Mouse (Mus musculus) stomach, embryonic 16.5 days (tissue): ENCODE data around the gene Usp39. TPM values are rescaled to one million over a fixed set of nuclear protein-coding genes. Genes with fewer than 3 reads are reported as not detected.
A peak's percentile ranks its signal among the peaks of the same experiment; 100 is the strongest.

Source experiments
- ATAC-seq: fragments of 200-750 bp; cut with Nextera tagmentation; 2 replicates; pipeline ENCODE4 v1.8.0; 2017; ENCODE audit warnings: moderate number of reproducible peaks, moderate TSS enrichment; ENCODE audit not compliant: insufficient read depth, low FRiP score
- H3K27ac ChIP-seq: fragments of 300-500 bp; sonication (generic); 2 replicates; pipeline ENCODE4 v1.5.1; 2014; ENCODE audit warnings: low read length
- H3K27me3 ChIP-seq: fragments of 300-500 bp; sonication (generic); 2 replicates; pipeline ENCODE4 v1.6.1; 2014; ENCODE audit warnings: low read length, control low read depth, mixed read lengths; ENCODE audit not compliant: control insufficient read depth, insufficient read depth
- H3K36me3 ChIP-seq: fragments of 300-500 bp; sonication (generic); 2 replicates; pipeline ENCODE4 v1.6.1; 2014; ENCODE audit warnings: low read length; ENCODE audit not compliant: control insufficient read depth, insufficient read depth
- H3K4me1 ChIP-seq: fragments of 300-500 bp; sonication (generic); 2 replicates; pipeline ENCODE4 v1.6.1; 2014; ENCODE audit warnings: low read length, control low read depth, mixed read lengths; ENCODE audit not compliant: control insufficient read depth, insufficient read depth
- H3K4me2 ChIP-seq: fragments of 300-500 bp; sonication (generic); 2 replicates; pipeline ENCODE4 v1.6.1; 2014; ENCODE audit warnings: low read depth, low read length, mixed read lengths
- H3K4me3 ChIP-seq: fragments of 300-500 bp; sonication (generic); replicated peaks from 2 replicates; pipeline ENCODE4 v1.5.1; 2014; ENCODE audit warnings: mild to moderate bottlenecking, low read length
- H3K9ac ChIP-seq: fragments of 300-500 bp; sonication (generic); 2 replicates; pipeline ENCODE4 v1.6.1; 2014; ENCODE audit warnings: low read length
- H3K9me3 ChIP-seq: fragments of 300-500 bp; sonication (generic); replicated peaks from 2 replicates; pipeline ENCODE4 v1.6.1; 2016; ENCODE audit warnings: low read length, control low read depth; ENCODE audit not compliant: control insufficient read depth
- WGBS: fragments of 180-500 bp; shearing (Covaris S2); extraction: QIAGEN DNeasy Blood & Tissue Kit; methylation state at CpG from one replicate; pipeline ENCODE4 v1.1.7; 2014; 5-methylcytosine and 5-hydroxymethylcytosine counted together
- polyA plus RNA-seq: library from polyadenylated mRNA; unstranded; fragments of >200 nt; fragmentation: Nextera tagmentation; extraction: Ambion mirVana; gene quantifications from 2 replicates; pipeline ENCODE4 v1.2.1, GENCODE M21; 2015

Gene Usp39
- polyA plus RNA-seq, 1 experiment from 2014 or later, result 29.7 TPM

DNA sequence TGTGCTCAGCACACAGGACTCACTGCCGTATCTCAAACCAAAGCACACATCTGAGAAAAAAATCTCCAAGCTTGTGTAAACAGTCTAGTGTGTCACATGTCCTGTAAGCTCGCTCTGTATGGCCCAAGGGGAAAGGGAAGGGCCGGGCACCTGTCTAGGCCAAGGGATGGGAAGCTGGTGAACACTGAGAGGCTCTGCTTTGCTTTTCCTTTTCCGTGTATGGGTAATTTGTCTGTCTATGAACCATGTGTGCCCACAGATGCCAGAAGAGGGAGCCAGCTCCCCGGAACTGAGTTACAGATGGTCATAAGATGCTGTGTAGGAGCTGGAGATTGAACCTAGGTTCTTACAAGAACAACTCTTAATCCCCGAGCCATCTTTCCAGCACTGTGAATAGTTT lies 18.7 kb downstream of the Usp39 start:
- Histone ChIP-seq H3K36me3 (peaks cover 24% of the 10 kb centered on the region), H3K9ac (no peak overlapping the region), H3K9me3 (no peaks in the 10 kb centered on the region), H3K4me2 (no peak overlapping the region), H3K27me3 (no peaks in the 10 kb centered on the region), H3K4me1 (no peaks in the 10 kb centered on the region), H3K4me3 (no peak overlapping the region), H3K27ac (no peak overlapping the region)
- peak; percentile 89 for ATAC-seq
- 57% methylated on average over 6 of the region's 6 CpGs for WGBS

DNA sequence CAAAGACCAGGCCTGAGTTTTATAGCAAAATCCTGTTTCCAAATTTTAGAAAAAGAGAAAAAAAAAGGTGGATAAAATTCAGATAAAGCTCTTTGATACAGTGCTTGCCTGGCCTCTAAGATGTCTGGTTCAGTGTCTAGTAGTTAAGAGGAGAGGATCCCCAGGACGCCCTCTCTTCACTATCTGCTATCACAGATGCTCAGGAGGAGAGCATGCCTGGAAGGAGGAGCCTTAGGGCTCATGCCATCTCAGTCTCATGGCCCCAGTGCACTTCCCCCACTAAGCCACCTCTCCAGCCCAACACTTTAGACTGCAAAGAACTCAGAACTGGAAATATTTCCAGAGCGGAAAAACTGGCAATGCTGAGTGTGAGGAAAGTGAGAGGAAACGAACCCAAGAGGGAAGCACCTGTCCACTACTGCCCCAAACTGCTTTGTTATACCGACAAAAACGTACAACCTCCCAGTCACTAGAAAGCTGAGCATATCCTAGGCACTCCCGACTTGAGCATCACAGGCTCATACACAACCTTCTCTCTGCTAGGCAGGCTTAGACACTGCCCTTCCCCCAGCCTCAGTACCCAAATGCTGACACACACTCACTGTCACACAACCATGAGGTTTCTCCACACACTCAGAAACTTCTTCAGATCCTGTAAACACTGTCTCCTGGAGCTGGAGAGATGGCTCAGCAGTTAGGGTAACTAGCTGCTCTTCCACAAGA lies 21.0 kb downstream of the Usp39 start:
- no peak overlapping the region for H3K27ac ChIP-seq
- no peaks in the 10 kb centered on the region for H3K9me3 ChIP-seq
- H3K36me3 ChIP-seq, result peaks cover 24% of the 10 kb centered on the region
- H3K27me3 ChIP-seq, result no peaks in the 10 kb centered on the region
- H3K4me3 ChIP-seq, result no peak overlapping the region
- no peak overlapping the region for H3K9ac ChIP-seq
- ATAC-seq, result no peak
- no peaks in the 10 kb centered on the region for H3K4me1 ChIP-seq
- WGBS, result 87% methylated on average over 6 of the region's 6 CpGs
- no peak overlapping the region for H3K4me2 ChIP-seq

DNA sequence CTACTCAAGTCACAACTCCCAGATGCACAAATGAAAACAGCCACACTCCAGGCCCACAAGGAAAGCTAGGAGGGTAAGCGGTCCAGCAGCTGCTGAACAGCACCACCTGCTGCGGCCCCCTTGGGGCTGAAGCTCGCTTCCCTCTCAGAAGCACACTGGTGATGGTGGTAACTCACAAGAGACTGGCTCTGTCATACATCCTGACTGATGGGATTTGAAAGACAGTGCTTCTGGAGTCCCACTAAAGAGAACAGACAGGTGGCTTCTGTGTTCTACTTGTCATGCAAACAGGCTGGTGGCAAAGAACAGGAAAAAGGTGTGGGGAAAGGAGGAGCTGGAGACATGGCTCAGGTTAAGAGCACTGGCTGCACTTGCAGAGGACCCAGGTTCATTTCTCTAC lies 22.0 kb downstream of the Usp39 start:
- no peak overlapping the region for H3K27ac ChIP-seq
- H3K4me1 ChIP-seq, result no peaks in the 10 kb centered on the region
- no peak overlapping the region for H3K9ac ChIP-seq
- 93% methylated on average over 3 of the region's 3 CpGs for WGBS
- ATAC-seq, result no peak
- H3K36me3 ChIP-seq, result peaks cover 17% of the 10 kb centered on the region
- H3K4me3 ChIP-seq, result no peak overlapping the region
- H3K27me3 ChIP-seq, result no peaks in the 10 kb centered on the region
- no peaks in the 10 kb centered on the region for H3K9me3 ChIP-seq
- no peak overlapping the region for H3K4me2 ChIP-seq

DNA sequence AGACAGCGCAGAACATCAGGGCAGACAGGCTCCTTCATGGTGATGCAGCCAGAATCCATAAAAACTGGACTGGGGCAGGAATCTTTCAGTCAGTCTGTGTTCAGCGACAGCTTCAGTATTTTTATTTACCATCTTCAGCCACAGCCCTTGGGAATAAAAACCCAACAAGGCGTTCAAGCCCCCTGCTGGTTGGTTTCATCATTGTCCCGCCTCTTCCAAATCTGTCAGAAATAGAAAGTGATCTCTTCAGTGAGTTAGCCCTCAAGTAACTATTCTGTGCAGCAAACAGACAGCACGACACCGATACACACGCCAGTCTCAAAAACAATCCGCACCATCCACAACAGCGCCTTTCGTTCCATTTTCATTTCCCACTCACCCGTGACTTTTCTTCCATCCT lies 26.0 kb downstream of the Usp39 start:
- Histone ChIP-seq H3K4me1 (no peaks in the 10 kb centered on the region), H3K9ac (no peak overlapping the region), H3K4me3 (no peak overlapping the region), H3K36me3 (0 out of 2 replicates have a peak, but pooled peaks cover 7% of the 10 kb centered on the region), H3K27me3 (no peaks in the 10 kb centered on the region), H3K9me3 (no peaks in the 10 kb centered on the region), H3K4me2 (no peak overlapping the region), H3K27ac (no peak overlapping the region)
- no peak for ATAC-seq
- WGBS, result 78% methylated on average over 11 of the region's 11 CpGs

DNA sequence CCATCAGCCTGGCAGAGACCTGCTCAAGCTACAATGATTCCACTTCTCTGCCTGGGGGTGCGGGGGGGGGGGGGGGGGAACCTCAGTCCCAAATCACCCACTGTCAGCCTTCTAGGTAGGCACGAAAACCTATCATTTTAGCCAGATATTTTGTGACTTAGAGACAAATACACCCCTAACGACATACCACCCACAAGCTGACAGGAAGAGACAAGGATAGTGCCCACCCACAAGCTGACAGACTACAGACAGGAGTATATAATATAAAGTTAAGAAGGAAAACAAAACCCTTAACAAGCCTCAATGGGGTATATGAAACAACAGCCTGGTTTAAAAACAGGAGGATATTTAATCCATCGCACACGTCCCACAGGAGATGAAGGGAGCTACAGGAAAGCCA lies 26.5 kb downstream of the Usp39 start:
- Histone ChIP-seq H3K27ac (no peak overlapping the region), H3K9me3 (no peaks in the 10 kb centered on the region), H3K4me3 (no peak overlapping the region), H3K27me3 (no peaks in the 10 kb centered on the region), H3K36me3 (0 out of 2 replicates have a peak, but pooled peaks cover 7% of the 10 kb centered on the region), H3K4me2 (no peak overlapping the region), H3K9ac (no peak overlapping the region), H3K4me1 (no peaks in the 10 kb centered on the region)
- no peak for ATAC-seq
- 78% methylated on average over 5 of the region's 5 CpGs for WGBS

DNA sequence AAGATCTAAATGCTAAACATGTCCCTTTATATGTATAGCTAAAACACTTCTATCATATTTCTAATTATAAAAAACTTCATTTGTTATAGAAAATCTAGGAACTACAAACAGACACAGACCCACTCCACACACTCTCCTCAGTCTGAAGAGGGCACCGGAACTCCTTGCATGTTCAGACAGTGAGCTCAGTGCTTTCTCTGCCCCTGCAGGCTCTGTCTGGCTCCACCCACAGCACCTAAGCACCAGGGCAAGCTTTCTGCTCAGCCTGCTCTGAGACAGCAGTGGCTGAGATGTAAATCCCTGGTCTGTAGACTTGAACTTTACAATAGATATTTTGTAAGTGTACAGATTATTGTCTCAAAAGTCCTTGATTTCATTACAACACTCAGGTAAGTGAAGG lies 28.9 kb downstream of the Usp39 start:
- 61% methylated on average over 1 of the region's 1 CpGs for WGBS

DNA sequence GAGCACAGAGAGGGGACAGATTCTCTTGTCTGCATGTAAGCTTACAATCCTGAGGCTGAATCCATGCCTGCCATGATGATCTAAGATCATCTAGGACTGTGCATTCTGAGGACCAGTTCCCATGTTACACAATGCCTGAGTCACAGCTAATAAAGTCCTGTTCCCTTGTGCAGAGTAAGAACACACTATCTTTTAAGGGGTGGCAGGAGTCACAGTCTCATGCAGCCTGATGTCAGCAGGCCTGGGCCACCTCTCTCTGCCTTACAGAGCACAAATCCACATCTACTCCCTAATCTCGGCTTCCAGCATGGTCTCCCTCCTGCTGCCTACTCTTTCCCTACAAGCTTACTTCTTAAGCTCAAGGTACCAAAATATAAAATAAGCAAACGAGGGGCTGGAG lies 29.6 kb downstream of the Usp39 start:
- Histone ChIP-seq H3K4me2 (no peak overlapping the region), H3K27me3 (no peaks in the 10 kb centered on the region), H3K4me3 (no peak overlapping the region), H3K9me3 (no peaks in the 10 kb centered on the region), H3K4me1 (no peaks in the 10 kb centered on the region), H3K27ac (no peak overlapping the region), H3K9ac (no peak overlapping the region), H3K36me3 (0 out of 2 replicates have a peak, but pooled peaks cover 2% of the 10 kb centered on the region)
- ATAC-seq, result no peak
- 76% methylated on average over 2 of the region's 2 CpGs for WGBS

More for the DNA sequence above, 28.9 kb downstream of the Usp39 start:
- no peak overlapping the region for H3K27ac ChIP-seq
- H3K36me3 ChIP-seq, result 0 out of 2 replicates have a peak, but pooled peaks cover 2% of the 10 kb centered on the region
- H3K4me1 ChIP-seq, result no peaks in the 10 kb centered on the region
- H3K27me3 ChIP-seq, result no peaks in the 10 kb centered on the region
- H3K9me3 ChIP-seq, result no peaks in the 10 kb centered on the region
- no peak for ATAC-seq
- no peak overlapping the region for H3K9ac ChIP-seq
- no peak overlapping the region for H3K4me2 ChIP-seq
- no peak overlapping the region for H3K4me3 ChIP-seq

DNA sequence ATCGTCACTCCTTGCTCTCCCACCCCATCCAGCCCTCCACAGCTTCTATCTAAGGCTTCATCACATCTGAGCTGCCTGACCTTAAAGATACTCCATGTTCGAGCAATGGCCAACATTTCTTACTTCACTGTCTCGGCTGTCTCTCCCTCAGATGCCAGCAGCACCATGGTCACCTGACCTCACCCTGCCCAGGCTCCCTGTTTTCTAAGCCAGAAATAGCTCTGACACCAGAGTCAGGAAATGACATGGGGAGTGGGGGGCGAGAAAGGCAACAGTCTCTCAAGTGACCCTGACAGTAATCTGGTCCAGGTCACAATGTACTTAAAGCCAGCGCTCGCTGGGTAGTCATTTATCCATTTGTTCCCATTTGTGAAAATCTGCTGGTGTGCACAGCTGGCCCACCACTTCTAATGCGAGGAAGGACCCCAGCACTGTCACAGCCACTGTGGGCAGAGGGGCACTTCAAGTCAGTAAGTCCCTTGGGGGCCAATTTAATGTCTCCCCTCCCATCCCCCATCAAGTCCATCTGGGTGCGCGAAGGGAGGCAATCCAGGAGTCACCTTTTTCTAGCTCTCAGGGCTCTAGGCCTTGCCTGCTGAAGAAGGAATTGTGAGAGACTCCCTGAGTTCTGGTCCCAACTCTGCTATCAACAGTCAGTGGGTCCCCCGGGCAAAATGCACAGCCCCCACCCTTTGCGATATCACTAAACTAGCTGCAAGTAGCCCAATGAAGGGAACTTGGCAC lies 31.7 kb downstream of the Usp39 start:
- no peaks in the 10 kb centered on the region for H3K27me3 ChIP-seq
- H3K4me3 ChIP-seq, result no peak overlapping the region
- ATAC-seq, result no peak
- no peak overlapping the region for H3K4me2 ChIP-seq
- no peak overlapping the region for H3K9ac ChIP-seq
- 0 out of 2 replicates have a peak, but pooled peaks cover 2% of the 10 kb centered on the region for H3K36me3 ChIP-seq
- H3K4me1 ChIP-seq, result no peaks in the 10 kb centered on the region
- H3K27ac ChIP-seq, result no peak overlapping the region
- no peaks in the 10 kb centered on the region for H3K9me3 ChIP-seq
- 85% methylated on average over 11 of the region's 11 CpGs for WGBS

DNA sequence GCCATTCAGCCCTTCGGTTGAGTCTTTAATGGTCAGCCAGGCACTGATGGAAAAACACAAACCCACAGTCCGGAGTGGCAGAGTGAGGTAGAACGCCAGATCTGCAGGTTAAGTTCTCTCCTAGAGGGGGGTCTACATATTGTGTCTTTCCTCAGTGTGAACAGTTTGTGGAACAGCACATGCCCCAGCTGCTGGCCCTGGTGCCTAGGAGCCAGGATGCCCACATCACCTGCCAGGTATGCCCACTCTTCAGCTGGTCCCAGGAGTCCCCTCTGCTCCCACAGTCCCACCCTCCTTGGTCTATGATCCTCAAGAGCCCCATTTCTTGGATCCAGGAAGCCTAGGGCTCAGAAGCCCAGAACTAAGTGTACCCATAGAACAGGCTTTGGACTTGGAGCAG lies 32.8 kb downstream of the Usp39 start:
- H3K9me3 ChIP-seq, result no peaks in the 10 kb centered on the region
- no peaks in the 10 kb centered on the region for H3K27me3 ChIP-seq
- no peak overlapping the region for H3K4me2 ChIP-seq
- no peak overlapping the region for H3K9ac ChIP-seq
- 89% methylated on average over 3 of the region's 3 CpGs for WGBS
- no peaks in the 10 kb centered on the region for H3K4me1 ChIP-seq
- H3K27ac ChIP-seq, result no peak overlapping the region
- no peak for ATAC-seq
- H3K4me3 ChIP-seq, result no peak overlapping the region
- no peaks in the 10 kb centered on the region for H3K36me3 ChIP-seq
